Mouse (Mus musculus) right cerebral cortex, postnatal 10 days (tissue): ENCODE results near the gene Edc4.

ENCODE experiments used
- DNase-seq, 2 experiments: peaks; one replicate each; pipeline ENCODE4 v3.0.0; 2021; ENCODE audit warnings: low spot score in 2 of 2

Edc4 gene

DNA sequence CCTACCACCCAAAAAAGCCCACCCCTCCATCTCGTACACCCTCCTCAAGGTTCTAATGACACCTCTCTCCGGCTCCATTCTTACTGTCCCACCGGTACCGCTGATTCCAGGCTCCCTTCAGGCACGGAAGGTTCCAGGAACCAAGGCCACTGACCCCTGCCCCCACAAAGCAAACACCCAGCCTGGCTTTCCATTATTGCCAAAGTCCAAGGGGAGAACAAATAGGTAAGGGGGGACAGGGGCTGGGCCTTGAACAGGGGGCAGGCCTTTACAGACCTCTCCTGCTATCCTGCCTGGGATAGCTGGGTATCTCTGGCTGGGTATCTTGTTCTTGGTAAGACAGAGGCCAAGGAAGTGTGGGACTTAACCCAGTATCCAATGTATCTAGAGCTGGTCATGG lies 61.9 kb downstream of the Edc4 start:
- no peak for DNase-seq

DNA sequence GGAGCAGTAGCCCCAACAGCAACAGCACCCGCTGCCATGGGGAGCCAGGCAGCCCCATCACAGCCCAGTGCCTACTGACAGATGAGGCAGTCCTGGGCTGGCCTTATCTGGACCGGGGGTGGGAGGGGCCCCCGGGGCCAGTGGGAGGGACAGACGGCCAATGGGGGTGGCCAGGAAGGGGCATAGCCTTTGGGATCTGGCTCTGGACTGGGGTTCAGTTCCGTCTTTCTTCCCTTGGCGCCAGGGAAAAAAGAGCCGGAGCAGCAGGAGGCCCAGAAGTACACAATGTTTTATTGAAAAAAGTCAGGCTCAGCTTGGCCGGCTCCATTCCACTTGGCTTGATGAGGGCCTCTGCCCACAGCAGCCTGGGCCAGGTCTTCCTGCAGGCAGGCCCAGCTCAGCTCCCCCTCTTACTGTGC lies 62.6 kb downstream of the Edc4 start, which contains the start of gene Lcat:
Gene Lcat (minus strand): TSS at position 62 of the 419 bp plus-strand sequence.
- DNase-seq = peak; percentile 74 to 78
